Mouse (Mus musculus) lung, postnatal 10 days (tissue): ENCODE data around the gene Cela1.

Experiments
- DNase-seq: peaks from one replicate; pipeline ENCODE4 v3.0.0; 2021

The Cela1 gene

GRCm38 (mm10) chr15:100667871-100668545, 19.7 kb downstream of the Cela1 start:
- no peak for DNase-seq

GRCm38 (mm10) chr15:100667420-100667819, 20.3 kb downstream of the Cela1 start:
- no peak for DNase-seq

GRCm38 (mm10) chr15:100666851-100667250, 20.9 kb downstream of the Cela1 start:
- DNase-seq: no peak

- DNase-seq: peak; percentile 19
These were observed 21.5 kb downstream of the Cela1 start for GRCm38 (mm10) chr15:100666219-100666696.

GRCm38 (mm10) chr15:100665411-100666218, 22.1 kb downstream of the Cela1 start:
- no peak for DNase-seq

- peak; percentile 50 for DNase-seq
These were observed 22.9 kb downstream of the Cela1 start for GRCm38 (mm10) chr15:100664813-100665274.

- DNase-seq: no peak
These were observed 26.9 kb downstream of the Cela1 start for GRCm38 (mm10) chr15:100660805-100661204.

GRCm38 (mm10) chr15:100660306-100660705, 27.4 kb downstream of the Cela1 start:
- DNase-seq: no peak

GRCm38 (mm10) chr15:100655201-100655600, 32.5 kb downstream of the Cela1 start:
- no peak for DNase-seq

- no peak for DNase-seq
These were observed 33.5 kb downstream of the Cela1 start for GRCm38 (mm10) chr15:100654271-100654670.

- DNase-seq: no peak
These were observed 36.1 kb downstream of the Cela1 start for GRCm38 (mm10) chr15:100651610-100652009.

GRCm38 (mm10) chr15:100650111-100650510, 37.6 kb downstream of the Cela1 start:
- no peak for DNase-seq

GRCm38 (mm10) chr15:100646161-100646560, 41.6 kb downstream of the Cela1 start:
- no peak for DNase-seq

GRCm38 (mm10) chr15:100642451-100642850, 45.3 kb downstream of the Cela1 start:
- DNase-seq: no peak

GRCm38 (mm10) chr15:100641226-100641810, 46.4 kb downstream of the Cela1 start:
- DNase-seq: no peak

GRCm38 (mm10) chr15:100639972-100640750, 47.6 kb downstream of the Cela1 start:
- DNase-seq: no peak

- peak; percentile 67 for DNase-seq
These were observed 50.1 kb downstream of the Cela1 start for GRCm38 (mm10) chr15:100637661-100638060.

- peak; percentile 73 for DNase-seq
These were observed 50.8 kb downstream of the Cela1 start, which contains the start of gene Smagp for GRCm38 (mm10) chr15:100636700-100637501. Smagp (minus strand) TSS chr15:100636940.

- no peak for DNase-seq
These were observed 51.7 kb downstream of the Cela1 start for GRCm38 (mm10) chr15:100635851-100636645.

GRCm38 (mm10) chr15:100635239-100635638, 52.5 kb downstream of the Cela1 start:
- DNase-seq: no peak

GRCm38 (mm10) chr15:100633341-100633740, 54.4 kb downstream of the Cela1 start:
- no peak for DNase-seq
